Mouse (Mus musculus) urinary bladder, postnatal 4 days (tissue): ENCODE measurements around the gene Sh3bgr.

ENCODE experiments used
- DNase-seq, 2 experiments: peaks; one replicate each; pipeline ENCODE4 v3.0.0; 2021 to 2022; ENCODE audit warnings: low spot score in 2 of 2

Sh3bgr gene

DNA sequence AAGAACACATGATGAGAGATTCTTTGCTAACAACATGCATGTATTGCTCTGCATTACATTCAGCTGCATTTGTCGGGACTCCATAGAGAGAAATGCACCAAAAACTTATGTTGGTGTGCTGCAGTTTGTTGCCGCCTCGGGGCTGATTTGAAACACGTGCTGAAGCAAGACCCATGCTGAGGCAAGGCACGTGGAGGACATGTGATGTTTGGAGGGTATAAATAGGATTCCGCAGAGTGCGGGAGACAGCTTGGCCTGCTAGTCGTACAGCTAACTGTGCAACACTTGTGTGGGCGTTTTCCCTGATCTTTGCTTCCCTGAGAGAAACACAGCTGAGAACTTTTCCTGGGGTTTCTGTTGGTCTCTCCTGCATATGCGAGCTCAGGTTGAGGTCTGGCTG is 9.5 kb downstream of the Sh3bgr start:
- no peak for DNase-seq

DNA sequence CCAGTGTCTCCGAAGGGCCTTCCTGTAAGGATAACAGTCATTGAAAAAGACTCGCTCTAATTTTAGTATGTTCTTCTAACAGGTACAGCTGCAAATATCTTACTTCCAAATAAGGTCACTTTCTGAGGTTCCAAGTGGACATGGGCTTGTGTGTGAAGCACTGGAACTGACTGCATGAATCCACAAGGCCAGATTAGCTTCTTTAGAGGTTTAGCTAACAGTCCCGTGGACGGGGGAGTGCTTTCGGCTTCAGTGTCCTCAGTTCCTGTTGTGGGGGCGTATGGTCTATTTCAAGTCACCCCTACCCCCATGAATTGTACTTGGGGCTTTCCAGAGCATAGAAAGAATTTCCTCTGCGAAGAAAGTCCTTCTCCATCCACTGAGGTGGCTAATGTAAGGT is 10.6 kb downstream of the Sh3bgr start:
- no peak for DNase-seq

DNA sequence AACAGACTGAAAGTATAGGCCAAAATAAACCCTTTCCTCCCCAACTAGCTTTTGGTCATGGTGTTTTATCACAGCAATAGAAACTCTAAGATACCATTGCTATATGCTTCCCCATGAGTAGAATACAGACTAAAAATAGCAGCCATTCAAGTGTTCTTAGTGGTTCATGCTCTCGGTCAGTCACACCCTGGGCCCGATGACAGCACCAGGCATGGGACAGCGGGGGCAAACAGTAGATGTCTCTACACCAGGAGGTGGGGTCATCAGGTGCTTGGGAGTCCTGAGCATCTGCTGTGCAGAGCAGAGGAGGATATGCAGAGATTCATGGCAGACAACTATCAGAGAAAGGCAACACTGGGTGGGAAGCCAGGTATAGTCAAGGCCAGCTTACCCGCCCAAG is 12.8 kb downstream of the Sh3bgr start:
- no peak for DNase-seq

DNA sequence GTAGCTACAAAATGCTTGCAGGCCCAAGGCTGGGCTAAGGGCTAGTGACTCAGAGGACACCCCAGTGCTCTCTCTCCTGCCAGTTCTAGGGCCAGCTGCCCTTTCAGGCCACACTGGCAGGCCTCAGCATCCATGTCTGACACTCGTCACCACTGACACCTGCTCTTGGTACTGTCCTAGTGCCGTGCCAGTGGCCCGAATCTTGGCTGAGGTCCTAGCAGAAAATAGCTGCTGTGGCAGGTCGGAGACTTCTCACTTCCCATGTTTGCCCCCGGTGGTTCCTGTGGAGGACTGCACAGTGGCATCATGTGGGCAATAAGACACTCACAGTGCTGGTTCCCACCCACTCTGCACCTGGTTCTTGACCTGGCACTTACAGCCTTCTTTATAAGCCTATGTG is 21.2 kb downstream of the Sh3bgr start:
- DNase-seq, result no peak

DNA sequence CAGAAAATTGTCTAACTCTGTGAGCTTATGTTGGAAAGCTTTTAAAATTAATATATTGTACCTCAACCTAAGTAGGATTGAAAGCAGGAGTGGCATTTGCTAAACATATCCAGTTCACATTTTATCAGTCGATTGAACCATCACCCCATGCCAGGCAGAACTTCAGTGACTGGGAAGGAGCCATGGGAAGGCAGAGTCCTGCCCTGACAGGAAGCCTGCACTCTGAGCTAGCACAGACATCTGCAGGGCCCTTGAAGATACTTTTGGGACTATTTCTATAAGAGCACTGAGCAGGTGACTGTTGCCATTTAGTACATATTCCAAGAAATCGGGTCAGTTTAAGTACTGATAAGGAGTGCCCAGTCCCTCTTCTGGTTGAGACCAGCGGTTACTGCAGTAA is 21.7 kb downstream of the Sh3bgr start:
- DNase-seq, result no peak

DNA sequence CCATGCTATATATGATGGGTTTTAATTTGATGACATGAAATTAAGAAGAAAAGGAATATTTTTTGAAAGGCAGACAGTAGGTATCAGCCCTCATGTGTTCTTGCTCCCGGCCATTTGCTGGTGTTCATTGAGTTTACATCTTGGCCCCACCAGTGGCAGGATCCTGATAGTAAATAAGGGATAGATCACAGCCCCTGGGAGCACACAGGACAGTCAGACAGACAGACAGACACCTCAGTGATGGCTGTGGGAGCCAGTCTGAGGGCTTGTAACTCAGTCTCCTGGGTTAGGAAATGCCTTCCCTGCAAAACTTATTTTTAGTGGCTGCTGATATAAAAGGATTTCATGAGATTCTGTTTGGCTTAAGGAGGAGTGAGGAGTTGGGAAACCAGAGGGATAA is 22.2 kb downstream of the Sh3bgr start:
- DNase-seq, result no peak

DNA sequence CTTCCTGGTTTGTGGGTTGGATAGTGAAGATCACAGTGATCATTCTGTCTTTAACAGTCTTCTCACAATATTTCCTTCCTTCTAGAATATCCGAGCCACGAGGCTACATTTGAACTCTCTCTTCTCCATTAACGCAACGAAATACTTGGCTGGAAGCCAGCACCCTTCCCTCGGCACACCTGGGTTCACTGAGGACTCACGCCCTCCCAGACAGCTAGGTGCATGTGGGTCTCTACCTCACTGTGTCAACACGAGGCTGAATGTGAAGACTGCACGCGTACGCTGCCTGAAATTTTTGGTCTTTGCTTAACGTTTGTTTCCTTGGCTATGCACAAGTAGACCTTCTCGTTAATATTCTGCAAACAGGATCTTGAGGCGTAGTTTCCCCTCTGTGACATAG is 28.2 kb downstream of the Sh3bgr start:
- peak in 1 of 2 experiments; percentile 16 for DNase-seq

DNA sequence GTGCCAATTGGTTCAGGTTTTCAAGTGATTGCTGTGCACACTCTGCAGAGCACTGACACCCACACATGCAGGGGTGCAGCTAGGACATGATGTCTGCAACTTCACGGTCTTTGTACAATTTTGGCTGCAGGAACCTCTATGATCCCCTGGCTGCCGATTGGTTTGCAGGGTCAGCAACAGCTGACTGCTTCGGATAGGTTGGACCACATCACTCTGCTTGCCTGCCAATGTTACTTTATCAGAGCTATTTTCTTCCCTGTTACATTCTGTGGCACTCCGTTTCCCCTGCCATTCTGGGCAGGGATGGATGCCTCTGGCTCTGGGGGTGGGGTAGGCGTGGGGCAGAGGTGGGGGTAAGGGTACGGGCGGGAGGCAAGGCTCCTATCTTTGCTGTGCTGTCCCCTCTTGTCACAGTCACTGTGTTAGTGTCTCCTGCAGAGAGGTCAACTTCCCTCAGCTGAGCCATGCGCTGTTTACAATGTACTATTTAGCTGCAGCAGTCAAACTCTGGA is 28.9 kb downstream of the Sh3bgr start:
- no peak for DNase-seq

DNA sequence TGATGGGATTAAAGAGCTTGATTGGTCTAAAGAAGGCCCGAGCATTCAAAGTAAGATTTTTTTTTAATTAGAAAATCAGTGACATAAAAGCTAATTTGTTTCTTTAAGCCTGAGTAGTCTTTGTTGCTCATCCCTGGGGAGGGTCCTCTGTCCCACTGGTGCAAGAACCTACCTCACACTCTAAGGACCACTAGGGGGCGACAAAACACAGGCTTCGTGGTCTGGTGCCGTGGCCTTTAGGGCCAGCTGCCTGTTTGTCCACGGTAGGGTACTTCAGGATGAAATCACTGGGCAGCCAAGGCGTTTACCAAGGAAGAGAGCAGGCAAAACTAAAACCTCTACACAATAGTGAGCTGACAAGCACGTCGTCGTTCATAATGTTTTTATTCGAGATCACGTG is 30.2 kb downstream of the Sh3bgr start:
- DNase-seq, result peak; percentile 38 to 71

DNA sequence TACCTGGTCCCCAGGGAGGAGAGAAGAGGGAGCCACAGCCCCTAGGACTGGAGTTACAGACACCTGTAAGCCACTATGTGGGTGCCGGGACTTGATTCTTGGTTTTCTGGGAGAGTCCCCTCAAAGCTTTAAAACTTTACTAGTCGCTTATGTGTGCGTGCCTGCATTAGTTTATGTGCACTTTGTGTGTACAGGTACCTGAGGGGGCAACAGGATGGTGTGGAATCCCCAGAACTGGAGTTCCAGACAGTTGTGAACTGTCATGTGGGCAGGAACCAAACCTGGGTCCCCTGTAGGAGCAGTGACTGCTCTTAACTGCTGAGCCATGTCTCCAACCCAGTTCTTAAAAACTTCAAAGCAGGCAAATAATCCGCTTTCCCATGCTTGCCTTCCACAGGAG is 31.0 kb downstream of the Sh3bgr start:
- no peak for DNase-seq

DNA sequence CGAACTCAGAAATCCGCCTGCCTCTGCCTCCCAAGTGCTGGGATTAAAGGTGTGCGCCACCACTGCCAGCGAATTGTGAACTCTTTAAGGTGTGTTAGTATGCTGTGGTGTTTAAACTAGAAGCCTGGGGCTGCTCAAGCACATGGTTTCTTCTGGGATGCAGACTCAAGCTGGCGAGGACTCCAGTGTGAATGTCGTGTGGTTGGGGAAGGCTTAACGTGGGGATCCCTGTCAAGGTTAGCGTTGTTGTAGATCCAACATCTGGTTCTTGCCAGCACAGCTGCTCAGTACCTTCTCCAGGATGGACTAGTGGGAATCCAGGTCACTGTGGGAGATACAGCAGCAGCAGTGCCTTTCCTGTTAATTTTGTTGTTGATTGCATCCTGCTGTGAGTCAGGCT is 31.7 kb downstream of the Sh3bgr start:
- no peak for DNase-seq

DNA sequence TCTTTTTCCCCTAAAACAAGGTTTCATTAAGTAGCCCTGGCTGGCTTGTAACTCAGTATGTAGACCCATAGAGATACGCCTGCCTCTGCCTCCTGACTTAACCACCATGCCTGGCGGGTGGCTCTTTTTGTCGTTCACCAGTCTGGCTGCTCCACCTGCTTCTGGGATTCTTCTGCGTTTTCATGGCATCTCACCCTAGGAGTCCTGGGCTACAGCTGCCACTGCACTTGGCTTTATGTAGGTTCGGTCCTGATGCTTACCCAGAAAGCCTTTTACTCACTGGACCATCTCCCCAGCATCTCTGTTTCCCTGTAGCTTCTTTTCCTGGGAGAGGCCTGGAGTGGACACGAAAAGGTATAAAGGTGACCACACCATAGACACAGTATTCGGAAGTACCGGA is 33.7 kb downstream of the Sh3bgr start:
- DNase-seq, result no peak

DNA sequence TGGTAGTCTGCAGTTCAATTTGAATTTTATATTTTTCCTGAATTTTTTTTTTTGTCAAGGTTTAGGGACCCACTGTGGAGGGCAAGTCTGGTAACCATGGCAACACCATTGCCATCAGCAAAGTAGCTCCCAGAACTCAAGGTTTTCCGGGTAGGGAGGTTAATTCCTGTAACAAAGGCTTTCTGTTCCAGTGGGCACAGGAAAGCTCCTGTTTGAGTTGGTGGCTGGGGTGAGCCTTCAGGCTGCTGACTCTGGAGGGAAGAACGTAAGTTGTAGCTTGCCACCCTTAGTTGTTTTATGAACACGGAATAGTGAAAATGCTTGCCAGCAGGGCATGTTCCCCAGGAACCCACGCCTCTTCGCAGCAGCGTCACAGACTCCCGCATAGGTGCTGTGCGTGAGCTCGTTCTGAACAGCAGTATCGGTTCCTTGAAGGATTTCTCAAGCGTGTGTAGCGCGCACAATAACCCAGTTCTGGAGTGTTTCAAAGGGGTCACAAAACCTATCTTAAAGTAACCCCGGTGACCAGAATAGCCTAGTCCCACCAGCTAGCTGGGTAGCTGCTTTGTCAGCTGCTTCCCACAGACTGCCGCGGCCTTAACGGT is 35.2 kb downstream of the Sh3bgr start, which contains the start of gene B3galt5:
B3galt5 (plus strand) TSS at position 436 of the 605 bp plus-strand sequence.
- no peak for DNase-seq

DNA sequence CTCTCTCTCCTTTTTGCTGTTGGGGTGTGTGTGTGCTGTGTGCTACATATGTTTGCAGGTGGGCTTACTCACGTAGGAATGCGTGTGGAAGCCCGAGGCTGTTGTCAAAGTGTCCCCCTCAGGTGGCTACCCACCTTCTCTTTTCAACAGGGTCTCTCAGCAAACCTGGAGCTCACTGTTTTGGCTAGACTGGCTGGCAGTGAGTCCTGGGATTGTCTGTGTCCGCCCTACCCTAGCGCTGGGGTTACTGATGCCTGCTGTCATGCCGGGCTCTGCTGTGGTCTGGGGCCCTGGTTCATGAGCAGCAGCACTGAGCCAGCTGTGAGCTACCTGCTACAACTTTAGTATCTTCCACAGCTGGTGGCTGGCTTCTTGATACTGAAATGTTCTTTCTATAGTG is 44.2 kb downstream of the Sh3bgr start:
- DNase-seq, result peak; percentile 13 to 34

DNA sequence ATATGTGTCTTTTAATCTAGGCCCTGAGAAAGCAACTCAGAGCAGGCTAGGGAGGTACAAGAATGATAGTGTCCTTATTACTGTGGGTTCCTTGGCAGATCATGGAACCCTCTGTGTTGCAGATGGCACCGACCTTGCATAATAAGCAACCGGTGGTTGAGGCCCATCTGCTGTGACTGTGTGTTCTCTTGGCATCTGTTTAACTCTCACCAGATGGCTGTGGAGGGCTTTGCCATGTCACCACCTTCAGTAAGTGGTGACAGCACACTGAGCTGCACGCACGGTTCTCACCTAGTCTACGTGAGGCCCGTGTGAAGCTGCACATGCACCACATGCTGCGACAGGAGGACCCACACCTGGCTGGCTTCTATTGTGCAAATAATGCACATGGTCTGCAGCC is 49.4 kb downstream of the Sh3bgr start:
- DNase-seq, result peak; percentile 15 to 28

DNA sequence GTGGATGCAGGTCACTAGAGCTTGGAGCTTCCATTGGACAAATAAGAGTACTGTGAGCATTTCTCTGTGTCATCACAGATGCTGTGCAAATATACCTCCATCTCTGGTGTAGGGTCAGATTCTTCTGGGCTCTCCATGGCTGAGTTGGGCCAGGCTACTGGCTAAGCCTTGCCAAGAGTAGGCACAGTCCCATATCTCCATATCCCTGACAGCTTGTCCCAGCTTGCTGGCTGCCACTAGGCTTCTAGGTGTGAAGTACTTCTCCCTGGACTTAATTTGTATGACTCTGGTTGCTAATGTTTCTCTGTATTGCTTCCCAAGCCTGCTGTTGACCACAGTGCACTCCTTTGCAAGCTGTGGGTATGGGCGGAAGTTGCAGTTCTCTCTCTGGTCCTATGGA is 51.9 kb downstream of the Sh3bgr start:
- DNase-seq, result peak; percentile 4 to 20

DNA sequence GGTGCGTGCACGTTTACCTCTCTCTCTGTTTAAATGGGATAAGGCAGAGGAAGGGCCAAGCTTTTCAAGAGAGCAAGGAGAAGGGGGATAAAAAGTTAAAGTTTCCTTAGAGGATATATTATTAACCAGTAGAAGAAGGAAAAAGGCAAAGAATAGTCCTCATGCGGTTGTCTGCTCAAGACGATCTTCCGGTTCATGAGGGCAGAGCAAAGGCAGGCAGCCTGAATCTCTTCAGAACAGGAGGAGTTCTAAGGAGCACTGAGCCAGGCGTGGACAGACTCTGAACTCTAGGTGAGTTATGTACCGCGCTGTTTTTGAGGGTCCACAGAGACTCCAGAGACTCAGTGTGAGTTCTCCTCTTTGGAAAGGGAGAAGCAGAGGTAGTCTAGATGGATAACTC is 58.2 kb downstream of the Sh3bgr start:
- peak; percentile 1 to 7 for DNase-seq

DNA sequence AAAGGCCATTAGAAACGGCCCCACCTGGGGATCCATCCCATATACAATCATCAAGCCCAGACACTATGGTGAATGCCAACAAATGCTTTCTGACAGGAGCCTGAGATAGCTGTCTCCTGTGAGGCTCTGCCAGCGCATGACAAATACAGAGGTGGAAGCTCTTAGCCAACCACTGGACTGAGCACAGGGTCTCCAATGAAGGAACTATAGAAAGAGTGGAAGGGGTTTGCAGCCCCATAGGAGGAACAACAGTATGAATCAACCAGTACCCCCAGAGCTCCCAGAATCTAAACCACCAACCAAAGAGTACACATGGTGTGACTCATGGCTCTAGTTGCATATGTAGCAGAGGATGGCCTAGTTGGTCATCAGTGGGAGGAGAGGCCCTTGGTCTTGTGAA is 71.5 kb downstream of the Sh3bgr start:
- DNase-seq, result no peak

DNA sequence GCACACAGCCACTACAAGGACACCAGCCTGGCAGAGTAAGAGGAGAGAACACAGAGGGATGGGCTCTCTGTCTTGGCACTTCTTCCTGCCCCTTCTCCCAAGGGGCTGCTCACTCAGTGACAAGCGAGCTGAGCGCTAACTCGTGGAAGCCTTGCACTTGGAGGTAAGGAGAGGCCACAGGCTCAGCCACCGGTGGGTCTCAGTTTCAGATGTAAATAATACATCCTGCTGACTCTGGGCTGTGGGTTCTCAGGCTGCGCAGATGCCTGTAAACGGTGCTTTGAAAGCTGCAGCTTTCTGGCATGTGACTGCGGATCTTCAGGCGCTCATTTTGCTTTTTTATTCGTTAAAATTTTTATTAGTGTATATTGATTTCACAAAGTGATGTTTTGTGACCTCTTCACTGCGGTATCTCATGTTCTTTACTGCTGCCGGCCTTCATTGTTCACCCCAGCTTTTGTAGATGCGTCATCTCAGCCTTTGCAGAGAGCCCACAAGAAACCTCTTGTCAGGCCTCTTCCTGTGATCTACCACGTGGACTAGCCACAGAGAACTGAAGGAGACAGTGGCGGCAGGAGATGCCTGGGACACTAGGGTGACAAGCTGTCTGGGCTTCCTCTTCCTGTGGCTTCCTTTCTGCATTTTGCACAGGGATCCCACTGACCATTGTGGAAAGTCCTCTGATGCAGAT is 72.8 kb downstream of the Sh3bgr start:
- no peak for DNase-seq

DNA sequence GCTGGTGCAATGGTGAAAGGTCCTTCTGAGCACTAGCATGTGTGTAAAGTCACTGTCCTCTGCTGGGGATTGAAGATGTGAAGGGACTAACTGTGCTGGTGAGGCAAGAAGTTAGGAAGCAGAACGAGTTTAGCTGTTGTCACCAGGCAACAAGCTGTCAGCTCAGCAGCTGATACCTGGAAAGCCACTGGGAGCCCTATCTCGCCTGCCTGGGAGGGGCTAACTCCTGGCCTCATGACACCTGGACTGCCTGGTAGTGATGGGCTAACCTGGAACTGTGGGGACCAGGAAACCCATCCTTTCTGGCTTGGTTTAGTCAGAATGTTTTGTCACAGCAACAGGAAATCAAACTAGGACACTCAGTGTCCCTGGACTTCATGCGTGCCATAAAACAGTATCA is 76.3 kb downstream of the Sh3bgr start:
- DNase-seq, result no peak
